Mouse (Mus musculus): ENCODE results near the gene Blvrb.

GRCm38 (mm10) chr7:27458614-27459013, 10.8 kb downstream of the Blvrb start:
- TF ChIP-seq POLR2A (IDR thresholded peaks at IDR 0.05; ENCODE audit: insufficient read depth, low read depth, low read length): no peak
- no peak for TF ChIP-seq CTCF (IDR thresholded peaks at IDR 0.05; ENCODE audit: insufficient read depth, low read depth, low read length)

All from olfactory bulb, adult 2 months (tissue).